Mouse (Mus musculus) liver, adult 2 months (tissue): Measurements from ENCODE around the gene Nudt7.

Source experiments
- CTCF ChIP-seq: fragments of 200-500 bp; IDR thresholded peaks from 2 replicates; pipeline ENCODE4 v1.5.1; 2011; ENCODE audit warnings: low read depth, low read length, control low read depth
- POLR2A ChIP-seq: fragments of 200-500 bp; IDR thresholded peaks from 2 replicates; pipeline ENCODE4 v1.6.1; 2011; ENCODE audit warnings: low read length, control low read depth; ENCODE audit not compliant: insufficient read depth; ENCODE audit errors: extremely low read depth

GRCm38 (mm10) chr8:114198990-114199389 lies 65.6 kb downstream of the Nudt7 start:
- no peak for TF ChIP-seq POLR2A
- TF ChIP-seq CTCF, result no peak
